Mouse (Mus musculus) gastrocnemius, postnatal 36 days (tissue): ENCODE data around the gene Mcl1. TPM values are rescaled to one million over a fixed set of nuclear protein-coding genes. Genes with fewer than 3 reads are reported as not detected.
"Not testable (repeated sequence)": the region's sequence is repeated elsewhere in the genome, so short reads cannot be mapped to it uniquely, and the experiment has no call there.

Experiments used
- DNase-seq, 2 experiments: peaks; one replicate each; pipeline ENCODE4 v3.0.0; 2022
- intact Hi-C: fragments of 180-260 bp; cut with DNase I; formaldehyde crosslinking; loops from one replicate; pipeline ENCODE4 v1.15.1; 2025
- total RNA-seq, 2 experiments: library from RNA; stranded (reverse); gene quantifications; 2 replicates each; pipeline ENCODE4 v1.2.3; 2021

The Mcl1 gene
- total RNA-seq, 2 experiments from 2014 or later = 109 to 130 TPM

DNA sequence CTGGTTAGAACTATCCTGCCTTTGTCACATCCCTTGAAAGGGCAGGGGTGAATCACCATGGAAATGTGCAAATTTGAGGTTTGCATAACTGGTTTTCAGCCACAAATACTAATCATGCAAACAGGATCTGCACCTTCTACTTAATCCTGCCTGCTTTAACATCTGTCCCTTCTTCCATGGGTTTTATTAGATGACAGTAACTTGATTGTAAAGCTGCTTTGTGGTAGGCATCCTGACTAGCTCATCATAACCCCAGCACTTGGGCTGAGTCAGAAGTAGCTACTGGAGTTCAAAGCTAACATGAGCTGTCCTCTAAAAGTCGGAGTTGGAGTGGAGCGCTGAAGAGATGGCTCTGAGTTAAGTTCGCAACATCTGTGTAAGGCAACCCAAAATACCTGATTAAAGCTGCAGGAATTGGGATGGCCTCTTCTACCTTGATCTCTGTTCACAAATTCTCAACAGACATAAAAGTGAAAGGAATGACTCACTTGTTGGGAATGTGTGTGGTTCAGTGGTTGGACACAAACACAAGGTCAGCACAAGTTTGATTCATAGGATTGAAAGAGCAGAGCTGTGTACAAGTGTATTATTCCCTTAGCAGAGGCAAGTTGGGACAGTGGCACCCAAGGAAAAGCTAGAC is 5.5 kb downstream of the Mcl1 start:
- DNase-seq = no peak
- intact Hi-C loops = no loop called here

DNA sequence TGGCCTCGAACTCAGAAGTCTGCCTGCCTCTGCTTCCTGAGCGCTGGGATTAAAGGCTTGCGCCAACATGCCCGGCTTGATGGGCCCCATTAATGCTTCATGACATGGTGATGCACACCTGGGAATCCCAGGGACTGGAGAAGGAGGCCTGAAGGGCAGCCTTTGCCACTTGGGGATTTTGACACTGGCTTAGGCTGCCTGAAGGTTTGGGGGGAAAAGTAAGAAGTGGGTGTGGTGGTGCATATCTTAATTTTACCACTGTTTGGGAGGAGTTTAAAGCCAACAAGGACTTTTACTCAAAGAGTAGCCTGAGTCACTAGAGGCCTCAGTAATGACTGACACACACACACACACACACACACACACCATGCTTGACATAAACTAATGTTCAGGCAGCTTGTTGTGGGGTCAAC is 6.4 kb downstream of the Mcl1 start:
- no peak for DNase-seq
- intact Hi-C loops = no loop called here

DNA sequence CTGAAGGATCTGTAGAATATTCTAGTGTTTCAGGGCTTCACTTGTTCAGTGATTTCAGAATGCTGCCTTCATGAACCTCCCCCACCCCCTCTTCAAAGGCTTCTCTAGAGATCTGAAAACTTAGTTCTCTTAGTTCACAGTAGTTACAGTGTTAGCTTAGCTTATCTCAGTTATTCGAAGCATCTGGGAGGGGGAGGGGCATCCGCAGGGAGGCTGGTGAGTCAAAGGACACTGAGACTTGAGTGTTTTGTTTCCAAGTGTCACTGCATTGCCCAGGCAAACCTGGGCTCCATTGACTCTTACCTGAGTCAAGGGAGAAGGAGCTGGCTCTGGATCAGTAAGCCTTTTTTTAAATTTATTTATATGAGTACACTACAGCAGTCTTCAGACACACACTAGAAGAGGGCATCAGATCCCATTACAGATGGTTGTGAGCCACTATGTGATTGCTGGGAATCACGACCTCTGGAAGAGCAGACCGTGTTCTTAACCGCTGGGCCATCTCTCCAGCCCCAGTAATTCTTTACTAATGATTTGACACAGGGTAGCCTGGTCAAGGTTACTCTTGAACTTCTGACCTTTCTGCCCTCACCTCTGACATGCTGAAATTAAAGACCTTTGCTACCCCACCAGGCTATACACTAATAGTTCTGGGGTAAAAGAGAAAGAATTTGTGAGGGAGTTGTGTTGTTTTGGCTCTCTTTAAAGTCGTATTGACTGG is 7.7 kb downstream of the Mcl1 start:
- no peak for DNase-seq

DNA sequence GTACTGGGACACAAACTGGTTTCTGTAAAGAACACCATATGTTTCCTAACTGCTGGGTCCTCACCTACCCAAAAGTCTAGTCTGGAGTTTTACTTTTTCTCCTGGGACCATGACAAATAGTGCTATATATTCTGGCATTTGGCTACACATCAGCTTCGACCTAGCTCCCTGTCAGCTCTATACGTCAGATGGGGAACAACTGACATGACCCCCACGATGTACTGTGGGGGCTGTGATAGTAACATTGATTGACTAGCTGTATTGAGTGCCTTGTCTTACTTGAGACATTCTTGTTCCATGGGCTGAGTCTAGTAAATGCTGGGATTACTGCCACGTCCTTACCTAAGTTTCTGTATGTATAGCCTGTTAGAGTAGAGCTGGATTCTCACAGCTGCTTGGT is 8.9 kb downstream of the Mcl1 start:
- intact Hi-C loops = no loop called here
- DNase-seq = no peak

More for the DNA sequence above, 7.7 kb downstream of the Mcl1 start:
- intact Hi-C loops = no loop called here

DNA sequence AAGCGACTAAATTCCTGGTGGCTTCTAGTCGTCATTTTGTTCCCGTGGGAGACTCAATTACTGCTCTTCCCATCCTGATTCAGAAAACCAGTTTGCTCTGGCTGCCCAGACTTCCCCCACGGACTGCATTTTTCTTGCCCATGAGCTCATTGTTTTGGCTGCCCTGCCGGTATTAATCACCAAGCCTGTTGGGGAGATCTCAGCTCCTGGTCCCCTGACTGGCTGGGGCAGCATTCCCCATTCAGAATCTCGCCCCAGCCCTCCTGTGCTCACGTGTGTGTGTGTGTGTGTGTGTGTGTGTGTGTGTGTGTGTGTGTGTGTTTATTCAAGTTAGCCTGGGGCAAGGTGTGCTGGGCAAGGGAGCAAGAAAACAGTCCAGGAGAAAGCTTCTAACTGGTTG is 9.4 kb downstream of the Mcl1 start:
- peak; percentile 49 to 60 for DNase-seq
- intact Hi-C loops = no loop called here

DNA sequence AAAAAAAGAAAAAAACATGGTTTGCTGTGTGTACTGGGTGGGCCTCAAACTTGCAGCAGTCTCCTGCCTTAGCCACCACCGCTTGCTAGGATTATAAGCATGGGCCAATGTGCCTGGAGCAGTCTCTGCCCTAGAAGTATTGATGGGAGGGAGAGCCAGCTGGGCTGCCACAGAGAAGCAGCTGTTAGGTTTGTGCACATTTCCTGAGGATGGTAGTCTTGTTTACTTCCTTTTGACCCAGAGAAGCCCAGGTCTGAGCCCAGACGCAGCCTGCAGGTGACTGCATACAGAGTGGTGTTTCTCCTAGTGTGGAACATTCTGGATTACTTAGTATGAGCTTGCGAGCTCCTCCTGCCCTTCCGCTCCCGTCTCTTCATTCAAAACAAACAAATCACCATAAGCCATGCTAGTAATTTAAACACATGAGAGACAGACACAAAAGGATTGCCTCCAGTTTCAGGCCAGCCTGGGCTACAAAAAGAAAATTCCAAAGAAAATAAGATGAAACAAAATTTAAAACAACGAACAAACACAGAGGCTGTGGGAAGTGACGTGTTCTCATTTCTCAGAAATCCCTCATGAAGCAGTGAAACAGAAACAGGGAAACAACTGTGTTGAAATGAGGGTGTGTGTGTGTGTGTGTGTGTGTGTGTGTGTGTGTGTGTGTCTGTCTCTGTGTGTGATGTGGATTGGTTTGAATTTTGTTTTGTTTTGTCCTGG is 10.2 kb downstream of the Mcl1 start:
- DNase-seq = no peak
- intact Hi-C loops = no loop called here

DNA sequence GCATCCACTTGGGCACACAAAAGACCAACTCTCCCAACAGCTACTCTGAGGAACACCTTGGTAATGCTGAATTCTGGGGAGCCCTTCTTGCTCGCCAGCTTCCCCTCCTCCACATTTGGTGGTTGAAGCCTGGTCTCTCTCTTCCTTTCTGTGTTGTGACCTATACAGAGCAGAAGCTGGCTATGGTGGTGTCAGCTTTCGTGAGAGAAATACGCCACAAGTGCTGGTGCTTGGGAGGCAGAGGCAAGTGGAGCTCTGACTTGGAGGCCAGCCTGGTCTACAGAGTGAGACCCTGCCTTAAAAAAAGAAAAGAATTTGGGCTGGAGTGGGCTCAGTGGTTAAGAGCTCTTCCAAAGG is 10.7 kb downstream of the Mcl1 start:
- intact Hi-C loops = no loop called here
- no peak for DNase-seq

DNA sequence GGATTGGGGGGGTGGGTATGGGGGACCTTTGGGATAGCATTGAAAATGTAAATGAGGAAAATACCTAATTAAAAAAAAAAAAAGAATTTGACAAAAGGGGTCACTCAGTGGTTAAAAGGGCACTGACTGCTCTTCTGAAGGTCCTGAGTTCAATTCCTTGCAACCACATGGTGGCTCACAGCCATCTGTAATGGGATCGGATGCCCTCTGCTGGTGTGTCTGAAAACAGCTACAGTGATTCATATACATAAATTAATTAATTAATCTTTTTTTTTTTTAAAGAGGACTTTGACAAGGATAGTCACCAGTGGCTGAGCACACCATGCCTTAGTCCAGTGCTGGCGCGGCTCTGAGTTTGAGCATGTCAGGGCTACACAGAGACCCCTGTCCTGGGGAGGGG is 11.8 kb downstream of the Mcl1 start:
- not testable (repeated sequence) for DNase-seq

DNA sequence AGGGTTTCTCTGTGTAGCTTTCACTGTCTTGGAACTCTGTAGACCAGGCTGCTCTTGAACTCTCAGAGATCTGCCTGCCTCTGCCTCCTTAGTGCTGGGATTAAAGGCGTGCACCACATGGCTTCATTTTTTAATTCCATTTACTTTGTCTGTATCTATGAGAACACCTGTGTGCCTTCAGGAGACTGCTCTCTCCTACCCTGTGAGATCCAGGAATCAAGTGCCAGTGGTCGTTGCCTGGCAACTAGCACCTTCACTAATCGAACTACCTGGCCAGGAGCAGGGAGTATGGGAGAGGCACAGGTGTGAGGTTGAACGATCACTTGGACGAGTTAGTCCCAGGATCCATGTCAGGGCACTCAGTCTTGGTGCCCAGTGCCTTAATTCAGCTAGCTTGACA is 12.6 kb downstream of the Mcl1 start:
- intact Hi-C loops = no loop called here
- peak in 1 of 2 experiments; percentile 1 for DNase-seq

More for the DNA sequence above, 11.8 kb downstream of the Mcl1 start:
- intact Hi-C loops = not testable (repeated sequence)

DNA sequence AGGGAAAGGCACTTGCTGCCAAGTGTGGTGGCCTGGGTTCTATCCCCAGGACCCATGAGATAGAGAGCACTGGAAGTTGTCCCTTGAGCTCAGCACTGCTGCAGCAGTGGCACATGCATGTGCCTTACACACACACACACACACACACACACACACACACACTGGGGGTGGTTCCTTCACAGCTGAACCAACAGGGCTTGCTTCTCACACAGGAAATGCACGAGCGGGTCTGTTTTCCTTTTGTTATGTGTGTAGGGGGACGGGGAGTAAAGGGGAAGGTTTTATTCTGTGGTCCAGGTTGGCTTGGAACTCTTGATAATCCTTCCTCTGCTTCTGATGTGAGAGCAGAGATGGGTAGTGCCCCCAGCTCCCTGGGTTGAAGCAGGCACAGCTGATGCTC is 13.9 kb downstream of the Mcl1 start:
- intact Hi-C loops = no loop called here
- peak in 1 of 2 experiments; percentile 4 for DNase-seq

DNA sequence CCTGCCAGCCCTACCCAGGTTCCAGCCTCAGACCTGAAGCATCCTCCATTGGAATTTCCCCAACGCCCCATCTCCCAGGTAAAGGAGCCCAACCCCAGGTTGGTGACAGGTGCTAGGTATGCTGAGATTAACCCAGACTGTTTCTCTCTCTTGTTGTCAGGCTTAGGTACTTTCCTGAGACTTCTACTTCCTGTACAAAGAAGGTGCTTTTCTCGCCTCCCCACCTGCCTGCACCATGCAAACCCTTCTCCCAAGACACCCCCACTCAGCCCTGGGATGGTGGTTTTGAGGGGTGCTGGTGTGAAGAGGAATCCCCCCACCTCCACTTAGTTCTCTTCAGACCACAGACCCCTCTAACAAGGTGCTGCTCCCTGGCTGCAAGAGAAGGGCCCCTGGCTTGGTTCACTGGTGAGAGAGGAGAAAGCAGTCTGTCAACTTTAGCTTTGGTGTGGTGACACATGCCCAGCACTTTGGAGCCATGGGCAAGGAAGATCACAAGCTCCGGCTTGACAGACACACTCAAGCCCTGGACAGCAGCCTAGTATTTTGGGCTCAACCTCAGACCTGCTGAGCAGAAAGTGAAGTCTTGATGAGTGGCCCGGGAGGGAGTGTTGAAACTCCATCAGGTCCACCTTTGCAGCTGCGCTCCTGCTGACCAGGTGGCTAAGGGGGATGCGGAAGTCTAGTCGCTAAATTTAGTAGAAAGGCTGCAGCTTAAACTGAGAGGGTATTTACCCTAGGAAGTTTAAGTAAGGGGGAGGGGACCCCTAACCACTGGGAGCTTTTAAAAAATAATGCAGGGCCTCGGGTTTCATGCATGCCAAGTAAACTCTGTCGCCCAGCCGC is 14.5 kb downstream of the Mcl1 start:
- DNase-seq = no peak
- intact Hi-C loops = no loop called here

DNA sequence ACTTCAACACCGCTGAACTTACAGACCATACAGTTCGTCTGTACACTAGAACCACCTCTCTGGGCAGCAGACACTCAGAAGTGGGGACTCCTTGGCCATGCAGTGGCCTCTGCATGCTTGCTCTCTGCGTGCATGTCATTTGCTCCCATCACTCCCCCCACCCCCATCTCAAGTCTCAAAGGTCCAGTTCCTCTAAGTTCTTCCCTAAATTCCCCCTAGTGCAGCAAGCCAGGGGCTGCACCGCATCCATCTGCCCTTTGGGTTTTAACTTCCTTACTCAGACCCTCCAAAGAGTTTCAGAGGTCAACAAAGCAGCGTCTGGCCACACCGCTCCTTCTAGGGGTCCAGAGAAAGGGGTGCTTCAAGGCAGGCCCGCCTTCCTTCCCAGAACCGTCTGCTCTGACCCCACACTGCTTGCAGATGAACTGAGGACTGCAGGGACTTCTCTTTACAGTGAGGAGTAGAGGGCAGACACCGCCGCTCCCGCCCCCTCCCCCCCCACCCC is 15.2 kb downstream of the Mcl1 start:
- peak in 1 of 2 experiments; percentile 51 for DNase-seq
- intact Hi-C loops = no loop called here

DNA sequence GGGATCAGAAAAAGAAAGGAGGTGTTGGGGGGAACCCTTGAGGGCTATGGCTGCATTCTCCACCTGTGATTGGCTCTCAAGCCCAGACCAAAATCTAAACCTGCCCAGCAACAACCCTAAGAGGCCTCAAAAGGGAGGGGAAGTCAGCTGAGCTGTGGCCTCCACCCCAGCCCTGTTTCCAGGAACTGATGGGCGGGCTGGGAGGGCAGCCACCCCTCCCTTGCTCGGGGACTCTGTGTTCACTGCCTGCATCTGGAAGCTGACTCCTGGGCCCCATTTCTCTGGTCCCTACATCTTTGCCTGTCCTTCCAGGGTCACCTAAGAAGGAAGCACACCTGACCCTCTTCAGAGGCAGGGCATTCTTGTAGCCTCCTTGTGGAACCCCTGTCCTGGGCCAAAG is 15.6 kb downstream of the Mcl1 start:
- intact Hi-C loops = no loop called here

DNA sequence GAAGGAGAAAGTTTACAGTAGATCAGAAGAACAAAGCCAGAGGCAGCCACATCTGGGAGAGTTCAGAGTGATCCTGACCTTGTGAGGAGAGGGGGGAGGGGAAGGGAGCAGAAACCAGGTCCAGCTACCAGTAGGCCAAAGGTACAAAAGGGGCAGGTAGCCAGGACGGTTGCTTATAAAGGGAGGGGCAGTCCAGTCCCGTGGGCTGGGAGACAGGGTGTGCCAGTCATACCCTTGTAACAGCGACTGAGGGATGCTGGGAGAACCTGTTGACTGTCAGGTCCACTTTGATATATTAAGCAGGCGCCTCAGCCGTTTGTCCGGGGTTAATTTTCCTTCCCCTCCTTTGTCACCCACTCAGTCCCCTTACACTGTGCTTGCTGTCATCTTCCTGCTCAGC is 16.2 kb downstream of the Mcl1 start:
- DNase-seq = no peak
- intact Hi-C loops = loop anchor here (5.0 kb wide), 1 partner anchor 43 kb away; no protein-coding TSS in a partner anchor

More for the DNA sequence above, 15.6 kb downstream of the Mcl1 start:
- peak; percentile 63 to 79 for DNase-seq

DNA sequence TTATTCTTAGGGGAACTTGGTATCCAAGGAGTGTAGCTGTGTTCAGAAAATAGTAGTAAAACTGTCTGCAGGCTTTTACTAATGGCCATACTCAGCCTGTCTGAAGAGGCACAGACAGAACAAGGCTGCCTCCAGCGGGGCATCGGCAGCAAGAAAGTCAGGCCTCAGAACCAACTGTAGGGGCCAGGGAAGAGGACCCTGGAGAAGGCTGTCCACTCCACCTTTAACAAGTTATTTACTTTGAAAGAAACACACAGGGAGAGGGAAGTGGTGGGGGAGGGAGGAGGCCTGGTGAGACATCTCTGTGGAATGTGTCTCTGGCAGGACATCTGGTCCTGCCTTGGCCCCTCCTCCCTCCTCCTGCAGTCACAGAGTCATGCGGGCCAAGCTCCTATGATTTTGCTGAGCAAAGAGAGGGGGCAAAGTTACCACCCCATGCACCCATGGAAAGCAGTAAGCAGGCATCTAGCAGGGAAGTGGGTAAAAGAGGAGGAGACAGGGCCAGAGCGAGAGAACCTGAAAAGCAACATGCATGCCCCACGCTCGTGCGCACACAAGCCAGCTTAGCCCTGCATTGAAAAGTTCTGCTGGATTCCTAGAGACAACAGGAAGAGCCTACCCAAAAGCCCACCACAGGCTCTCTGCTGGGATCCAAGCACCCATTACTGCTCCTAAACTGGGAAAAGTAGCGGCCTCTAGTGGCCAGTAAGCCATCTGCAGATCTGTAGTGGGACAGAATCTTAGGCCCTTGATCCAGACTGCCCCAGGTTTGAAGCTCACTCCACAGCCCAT is 16.9 kb downstream of the Mcl1 start:
- intact Hi-C loops = loop anchor here (1.0 to 5.0 kb wide), 2 partner anchors 16 to 43 kb away; no protein-coding TSS in a partner anchor

DNA sequence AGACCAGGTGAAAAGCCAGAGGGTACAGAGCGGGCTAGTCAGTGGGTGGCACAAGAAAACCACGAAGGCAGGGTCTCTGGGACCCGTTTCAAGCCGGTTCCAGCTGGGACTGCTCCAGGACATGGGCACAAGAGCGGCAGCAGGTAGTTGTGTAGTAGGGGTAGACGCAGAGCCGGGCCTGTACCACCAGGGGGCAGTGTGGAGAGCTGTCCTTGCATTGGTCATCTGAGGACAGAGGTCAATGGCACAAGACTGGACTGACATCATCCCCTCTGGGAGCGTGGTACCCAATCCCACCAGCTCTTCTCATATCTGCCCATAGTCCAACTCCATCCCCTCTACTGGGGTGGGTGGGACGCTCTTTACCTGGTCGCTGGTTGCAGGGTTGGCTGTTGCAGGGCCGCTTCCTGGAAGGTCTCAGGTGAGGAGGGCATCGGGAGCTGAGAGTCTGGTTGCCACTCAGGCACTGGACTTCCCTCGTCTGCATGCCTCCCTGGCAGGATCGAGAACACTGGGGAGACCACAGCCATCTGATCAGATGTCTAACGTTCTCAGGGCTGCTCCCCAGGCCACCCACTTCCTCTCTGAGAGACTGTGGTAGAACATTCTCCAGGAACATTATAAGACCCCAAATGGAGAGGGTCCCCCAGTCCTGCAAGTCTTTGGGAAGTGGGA is 18.3 kb downstream of the Mcl1 start:
- DNase-seq = peak; percentile 75 to 85
- intact Hi-C loops = loop anchor here (1.0 to 5.0 kb wide), 2 partner anchors 18 to 45 kb away; no protein-coding TSS in a partner anchor

More for the DNA sequence above, 16.9 kb downstream of the Mcl1 start:
- DNase-seq = peak; percentile 79 to 82

DNA sequence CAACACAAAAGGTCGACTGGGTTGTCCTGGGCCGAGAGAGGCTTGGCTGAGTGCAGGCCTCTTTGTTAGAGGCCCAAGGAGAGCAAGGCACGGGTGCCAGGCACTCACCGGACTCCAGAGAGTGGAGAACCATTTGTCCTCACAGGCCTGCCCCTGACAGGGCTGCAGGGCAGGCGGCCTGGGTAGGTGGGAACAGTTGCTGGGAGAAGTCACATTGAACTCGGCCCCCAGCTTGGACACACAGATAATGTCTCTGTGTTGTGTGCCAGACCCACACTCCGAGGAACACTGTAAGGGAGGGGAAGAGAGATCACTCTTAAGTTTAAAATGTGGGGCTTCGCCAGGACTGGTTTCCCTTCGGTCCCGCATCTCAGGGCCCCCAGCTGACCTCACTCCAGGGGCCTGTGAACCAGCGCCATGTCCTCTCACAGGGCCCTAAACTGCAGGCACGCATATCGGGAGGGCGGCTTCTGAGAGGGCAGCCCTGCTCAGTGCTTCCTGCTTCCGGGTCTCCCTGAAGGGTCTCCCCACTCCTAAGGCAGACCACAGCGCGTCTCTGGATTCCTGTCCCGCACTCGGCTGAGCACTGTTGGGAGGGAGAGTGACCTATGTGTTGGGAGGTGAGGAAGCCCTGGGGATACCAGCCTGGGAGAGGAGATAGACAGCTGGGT is 19.0 kb downstream of the Mcl1 start:
- intact Hi-C loops = loop anchor here (5.0 kb wide), 1 partner anchor 45 kb away; no protein-coding TSS in a partner anchor
- no peak for DNase-seq

DNA sequence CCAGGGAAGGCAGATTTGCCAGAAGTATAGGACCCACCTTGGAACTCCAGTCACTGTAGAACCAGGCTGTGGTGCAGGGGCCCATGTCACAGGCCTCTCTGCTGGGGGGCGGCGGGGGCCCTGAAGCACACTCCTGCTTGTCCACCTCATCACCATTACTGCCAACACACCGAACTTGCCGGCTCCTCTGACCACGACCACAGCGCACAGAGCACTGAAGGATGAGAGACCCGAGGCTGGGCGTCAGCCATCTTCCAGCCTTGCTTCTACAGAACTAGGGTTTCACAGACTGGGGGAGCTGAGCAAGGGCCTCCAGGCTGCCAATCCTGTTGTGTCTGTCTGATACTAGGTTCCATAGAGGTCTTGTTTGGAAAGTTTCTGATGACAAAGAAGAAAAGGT is 21.0 kb downstream of the Mcl1 start:
- DNase-seq = peak in 1 of 2 experiments; percentile 2
- intact Hi-C loops = loop anchor here (5.0 kb wide), 1 partner anchor 47 kb away; no protein-coding TSS in a partner anchor
